Mouse (Mus musculus) urinary bladder, postnatal 25 days (tissue): ENCODE measurements at regions not wholly inside any gene's neighbourhood (a gene's known extent, or its start where the extent isn't known, plus 50 kb on each side); places are given as distances from the start of the nearest gene placed in this dataset.

Experiments used
- DNase-seq: peaks from one replicate; pipeline ENCODE4 v3.0.0; 2022; ENCODE audit warnings: low spot score

GRCm38 (mm10) chr5:95864252-95864651, 88.5 kb downstream of the E330014E10Rik start:
- no peak for DNase-seq

DNA sequence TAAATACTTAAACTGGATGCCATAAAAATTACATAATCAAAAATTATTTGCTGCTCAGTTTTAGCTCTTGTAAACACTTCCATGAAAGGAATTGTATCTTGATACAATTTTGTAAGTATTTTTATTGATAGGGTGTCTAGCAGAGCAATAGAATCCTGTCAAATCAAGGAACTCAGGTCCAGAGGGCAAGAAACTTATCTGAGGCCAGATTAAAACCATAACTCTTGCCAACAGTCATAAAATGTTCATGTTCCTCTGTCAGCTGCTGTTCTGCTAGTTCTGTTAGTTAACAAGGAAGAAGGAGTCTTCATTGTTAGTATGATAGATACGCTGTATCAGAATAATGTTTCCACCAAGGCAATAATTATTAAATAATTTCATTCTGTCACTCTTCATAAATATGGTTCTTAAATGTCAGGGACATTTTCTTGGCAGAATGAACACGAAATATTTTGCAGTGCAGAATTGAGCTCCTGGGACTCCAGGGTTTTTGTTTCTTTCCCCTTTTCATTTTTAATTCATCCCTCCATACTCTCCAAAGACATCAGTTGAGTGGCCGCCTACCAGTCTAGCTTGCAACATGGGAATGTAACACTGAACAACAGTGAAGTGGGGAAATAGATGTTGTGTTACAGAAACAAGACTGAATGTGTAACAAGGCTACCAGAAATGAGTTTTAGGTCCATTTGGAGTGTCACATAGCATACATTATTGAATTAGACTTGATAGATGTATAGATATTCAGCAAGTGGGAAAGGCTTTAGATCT, 89.1 kb downstream of the E330014E10Rik start:
- DNase-seq, result no peak

DNA sequence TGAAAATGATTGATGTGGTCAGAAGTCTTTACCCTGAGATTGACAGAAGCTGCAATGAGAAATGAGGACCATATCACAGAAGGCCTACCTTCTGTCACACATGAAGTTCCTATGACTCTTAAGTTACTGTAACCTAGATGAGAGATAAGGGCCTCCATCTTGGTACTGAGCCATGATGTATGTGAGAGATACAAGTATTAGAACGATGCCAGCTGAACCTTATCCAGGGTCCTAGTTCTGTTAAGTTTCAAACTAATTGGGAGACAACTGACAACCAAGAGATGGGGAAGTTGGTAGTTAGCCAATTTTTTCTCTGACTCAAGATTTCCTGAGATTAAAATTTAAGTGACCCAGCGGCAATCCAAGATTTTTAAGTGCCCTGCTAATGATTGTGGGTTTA, 89.7 kb downstream of the E330014E10Rik start:
- DNase-seq, result no peak

GRCm38 (mm10) chr5:95866848-95867495, 89.8 kb upstream of the Cxcl13 start:
- no peak for DNase-seq

- no peak for DNase-seq
Observed at GRCm38 (mm10) chr5:95870336-95870845, 86.4 kb upstream of the Cxcl13 start.

GRCm38 (mm10) chr5:95874969-95875368, 81.8 kb upstream of the Cxcl13 start:
- DNase-seq, result no peak

GRCm38 (mm10) chr5:95880914-95881313, 75.8 kb upstream of the Cxcl13 start:
- DNase-seq, result peak; percentile 13
